Mouse (Mus musculus): ENCODE data around the gene Ppl. TPM values are rescaled to one million over a fixed set of nuclear protein-coding genes. Genes with fewer than 3 reads are reported as not detected.
A peak's percentile ranks its signal among the peaks of the same experiment; 100 is the strongest.

The Ppl gene
- polyA plus RNA-seq, 1 experiment = 0.02 TPM

GRCm38 (mm10) chr16:5134623-5135330 is 2.6 kb upstream of the Ppl start:
- H3K27me3 ChIP-seq (ENCODE audit: control insufficient read depth, insufficient read depth, insufficient read length) = peaks cover 29% of the 10 kb centered on the region
- H3K4me3 ChIP-seq = no peak overlapping the region
- H3ac ChIP-seq (ENCODE audit: control insufficient read depth, insufficient read length) = no peak overlapping the region
- H3K79me2 ChIP-seq (ENCODE audit: control insufficient read depth, insufficient read depth) = no peaks in the 10 kb centered on the region
- no peaks in the 10 kb centered on the region for H3K36me3 ChIP-seq (ENCODE audit: control insufficient read depth, insufficient read depth)
- peak overlapping the region; percentile 61 for H3K4me2 ChIP-seq (ENCODE audit: low read depth)
- no peak for TF ChIP-seq E2F4 (IDR thresholded peaks at IDR 0.05; ENCODE audit: insufficient read depth)
- TF ChIP-seq MYOG (IDR thresholded peaks at IDR 0.05; ENCODE audit: control insufficient read depth in 1 of 3, insufficient read depth in 1 of 3, insufficient read length in 2 of 3, low read depth in 2 of 3) = peak in 2 of 3 experiments; percentile 89
- TF ChIP-seq SRF (IDR thresholded peaks at IDR 0.05; ENCODE audit: control insufficient read depth, insufficient read length, low read depth) = no peak
- peak in 2 of 3 experiments; percentile 88 to 91 for TF ChIP-seq MYOD1 (IDR thresholded peaks at IDR 0.05; ENCODE audit: control insufficient read depth in 1 of 3, insufficient read length in 2 of 3, low read depth in 2 of 3)
- peak; percentile 87 for TF ChIP-seq TCF3 (IDR thresholded peaks at IDR 0.05; ENCODE audit: insufficient read length, low read depth)

- H3K27me3 ChIP-seq (ENCODE audit: control insufficient read depth, insufficient read depth, insufficient read length) = peaks cover 58% of the 10 kb centered on the region
- peak overlapping the region; percentile 1 for H3K4me2 ChIP-seq (ENCODE audit: low read depth)
- TF ChIP-seq POLR2A (IDR thresholded peaks at IDR 0.05; ENCODE audit: insufficient read length, low read depth) (no peak), TCF3 (IDR thresholded peaks at IDR 0.05; ENCODE audit: insufficient read length, low read depth) (no peak), REST (IDR thresholded peaks at IDR 0.05; ENCODE audit: insufficient read depth, insufficient read length) (no peak), MYOD1 (IDR thresholded peaks at IDR 0.05; ENCODE audit: control insufficient read depth in 1 of 3, insufficient read length in 2 of 3, low read depth in 2 of 3) (no peak), MYOG (IDR thresholded peaks at IDR 0.05; ENCODE audit: control insufficient read depth in 1 of 3, insufficient read depth in 1 of 3, insufficient read length in 2 of 3, low read depth in 2 of 3) (no peak), USF1 (IDR thresholded peaks at IDR 0.05; ENCODE audit: low read depth) (no peak), MAX (IDR thresholded peaks at IDR 0.05; ENCODE audit: low read depth) (no peak), POLR2AphosphoS2 (IDR thresholded peaks at IDR 0.05; ENCODE audit: insufficient read length, low read depth) (no peak), E2F4 (IDR thresholded peaks at IDR 0.05; ENCODE audit: insufficient read depth) (no peak), TCF12 (IDR thresholded peaks at IDR 0.05; ENCODE audit: insufficient read depth, poor library complexity, severe bottlenecking) (no peak), CEBPB (IDR thresholded peaks at IDR 0.05; ENCODE audit: insufficient read depth, poor library complexity, severe bottlenecking) (no peak), SRF (IDR thresholded peaks at IDR 0.05; ENCODE audit: control insufficient read depth, insufficient read length, low read depth) (no peak)
- no peaks in the 10 kb centered on the region for H3K36me3 ChIP-seq (ENCODE audit: control insufficient read depth, insufficient read depth)
- no peak overlapping the region for H3K4me3 ChIP-seq
- no peaks in the 10 kb centered on the region for H3K79me2 ChIP-seq (ENCODE audit: control insufficient read depth, insufficient read depth)
- no peak overlapping the region for H3ac ChIP-seq (ENCODE audit: control insufficient read depth, insufficient read length)
Measured at GRCm38 (mm10) chr16:5131251-5131922, 834 bp downstream of the Ppl start.

GRCm38 (mm10) chr16:5130766-5131165 is 1.5 kb downstream of the Ppl start:
- Histone ChIP-seq H3ac (ENCODE audit: control insufficient read depth, insufficient read length) (no peak overlapping the region), H3K79me2 (ENCODE audit: control insufficient read depth, insufficient read depth) (no peaks in the 10 kb centered on the region), H3K36me3 (ENCODE audit: control insufficient read depth, insufficient read depth) (no peaks in the 10 kb centered on the region), H3K27me3 (ENCODE audit: control insufficient read depth, insufficient read depth, insufficient read length) (peaks cover 64% of the 10 kb centered on the region), H3K4me3 (no peak overlapping the region), H3K4me2 (ENCODE audit: low read depth) (peak overlapping the region; percentile 1)
- TF ChIP-seq POLR2A (IDR thresholded peaks at IDR 0.05; ENCODE audit: insufficient read length, low read depth) (no peak), CEBPB (IDR thresholded peaks at IDR 0.05; ENCODE audit: insufficient read depth, poor library complexity, severe bottlenecking) (peak; percentile 89)

GRCm38 (mm10) chr16:5130196-5130595 is 2.0 kb downstream of the Ppl start:
- H3K27me3 ChIP-seq (ENCODE audit: control insufficient read depth, insufficient read depth, insufficient read length) = peaks cover 64% of the 10 kb centered on the region
- no peaks in the 10 kb centered on the region for H3K79me2 ChIP-seq (ENCODE audit: control insufficient read depth, insufficient read depth)
- H3K36me3 ChIP-seq (ENCODE audit: control insufficient read depth, insufficient read depth) = no peaks in the 10 kb centered on the region
- no peak overlapping the region for H3K4me2 ChIP-seq (ENCODE audit: low read depth)
- no peak overlapping the region for H3ac ChIP-seq (ENCODE audit: control insufficient read depth, insufficient read length)
- no peak overlapping the region for H3K4me3 ChIP-seq
- TF ChIP-seq E2F4 (IDR thresholded peaks at IDR 0.05; ENCODE audit: insufficient read depth) (no peak), TCF12 (IDR thresholded peaks at IDR 0.05; ENCODE audit: insufficient read depth, poor library complexity, severe bottlenecking) (no peak), POLR2AphosphoS2 (IDR thresholded peaks at IDR 0.05; ENCODE audit: insufficient read length, low read depth) (no peak), CEBPB (IDR thresholded peaks at IDR 0.05; ENCODE audit: insufficient read depth, poor library complexity, severe bottlenecking) (no peak)

GRCm38 (mm10) chr16:5123476-5123875 is 8.7 kb downstream of the Ppl start:
- Histone ChIP-seq H3ac (ENCODE audit: control insufficient read depth, insufficient read length) (no peak overlapping the region), H3K27me3 (ENCODE audit: control insufficient read depth, insufficient read depth, insufficient read length) (peaks cover 43% of the 10 kb centered on the region), H3K4me2 (ENCODE audit: low read depth) (no peak overlapping the region), H3K79me2 (ENCODE audit: control insufficient read depth, insufficient read depth) (no peaks in the 10 kb centered on the region), H3K36me3 (ENCODE audit: control insufficient read depth, insufficient read depth) (no peaks in the 10 kb centered on the region), H3K4me3 (no peak overlapping the region)
- TF ChIP-seq E2F4 (IDR thresholded peaks at IDR 0.05; ENCODE audit: insufficient read depth) (no peak), REST (IDR thresholded peaks at IDR 0.05; ENCODE audit: insufficient read depth, insufficient read length) (no peak), POLR2A (IDR thresholded peaks at IDR 0.05; ENCODE audit: insufficient read length, low read depth) (no peak), MYOD1 (IDR thresholded peaks at IDR 0.05; ENCODE audit: control insufficient read depth in 1 of 3, insufficient read length in 2 of 3, low read depth in 2 of 3) (no peak), TCF12 (IDR thresholded peaks at IDR 0.05; ENCODE audit: insufficient read depth, poor library complexity, severe bottlenecking) (no peak), USF1 (IDR thresholded peaks at IDR 0.05; ENCODE audit: low read depth) (no peak), MAX (IDR thresholded peaks at IDR 0.05; ENCODE audit: low read depth) (no peak), SRF (IDR thresholded peaks at IDR 0.05; ENCODE audit: control insufficient read depth, insufficient read length, low read depth) (no peak), TCF3 (IDR thresholded peaks at IDR 0.05; ENCODE audit: insufficient read length, low read depth) (no peak), CEBPB (IDR thresholded peaks at IDR 0.05; ENCODE audit: insufficient read depth, poor library complexity, severe bottlenecking) (no peak), MYOG (IDR thresholded peaks at IDR 0.05; ENCODE audit: control insufficient read depth in 1 of 3, insufficient read depth in 1 of 3, insufficient read length in 2 of 3, low read depth in 2 of 3) (no peak), POLR2AphosphoS2 (IDR thresholded peaks at IDR 0.05; ENCODE audit: insufficient read length, low read depth) (no peak)

Measured in myocyte (in vitro differentiated cells).